In genomic region chr1:131970661-131971520, GRCm38 (mm10) we compare ENCODE assay signal across 8 mouse cellular contexts. TPM values are rescaled to one million over a fixed set of nuclear protein-coding genes. Genes with fewer than 3 reads are reported as not detected.
DNase-seq lines count a peak whose midpoint lies in the region; ATAC-seq and TF ChIP-seq lines count a peak whose summit lies in the region.

No protein-coding gene starts in this region.

- TF ChIP-seq EP300 in ES-Bruce4 (IDR thresholded peaks at IDR 0.05; ENCODE audit: insufficient read depth, low read depth, low read length), result peak; percentile 55; the same call in 1 of the 2 replicates

- no peaks in the 10 kb centered on the region for H3K36me3 ChIP-seq in heart, embryonic 12.5 days
- H3K36me3 ChIP-seq in ES-Bruce4 (ENCODE audit: control insufficient read depth, insufficient read depth, low read length, poor library complexity, severe bottlenecking), result no peaks in the 10 kb centered on the region
- no peaks in the 10 kb centered on the region for H3K36me3 ChIP-seq in forebrain, postnatal 0 days (ENCODE audit: insufficient read depth)

- ATAC-seq in heart, embryonic 12.5 days (ENCODE audit: insufficient number of reproducible peaks, low FRiP score), result no peak
- peak; percentile 27; the same call in 1 of the 2 replicates for ATAC-seq in forebrain, postnatal 0 days

- peaks cover 37% of the 10 kb centered on the region for H3K4me1 ChIP-seq in heart, embryonic 12.5 days (replicated peaks)
- H3K4me1 ChIP-seq in ES-Bruce4 (ENCODE audit: control insufficient read depth, insufficient read depth, low read length), result peaks cover 6% of the 10 kb centered on the region
- H3K4me1 ChIP-seq in forebrain, postnatal 0 days (ENCODE audit: insufficient read depth), result no peaks in the 10 kb centered on the region

- H3K27me3 ChIP-seq in heart, embryonic 12.5 days (replicated peaks), result peaks cover 69% of the 10 kb centered on the region
- H3K27me3 ChIP-seq in ES-Bruce4 (ENCODE audit: control insufficient read depth, insufficient read depth, low read length, poor library complexity, severe bottlenecking), result no peaks in the 10 kb centered on the region
- no peaks in the 10 kb centered on the region for H3K27me3 ChIP-seq in forebrain, postnatal 0 days (ENCODE audit: insufficient read depth, low read length)

- no peaks in the 10 kb centered on the region for H3K9me3 ChIP-seq in heart, embryonic 12.5 days (replicated peaks)
- no peaks in the 10 kb centered on the region for H3K9me3 ChIP-seq in ES-Bruce4 (replicated peaks; ENCODE audit: control insufficient read depth, insufficient read depth, low read length, poor library complexity, severe bottlenecking)
- no peaks in the 10 kb centered on the region for H3K9me3 ChIP-seq in forebrain, postnatal 0 days (ENCODE audit: low read length)

- TF ChIP-seq CTCF in ES-Bruce4 (IDR thresholded peaks at IDR 0.05; ENCODE audit: low read depth, low read length), result no peak
- TF ChIP-seq CTCF in forebrain, postnatal 0 days (IDR thresholded peaks at IDR 0.05; ENCODE audit: low read depth), result no peak

- H3K27ac ChIP-seq in heart, embryonic 12.5 days (ENCODE audit: poor library complexity, severe bottlenecking), result no peak overlapping the region
- H3K27ac ChIP-seq in ES-Bruce4 (ENCODE audit: insufficient read depth, low read length), result no peak overlapping the region
- no peak overlapping the region for H3K27ac ChIP-seq in forebrain, postnatal 0 days (ENCODE audit: low read depth, low read length)

- intact Hi-C loops in heart, postnatal 14 days (cut with DNase I), result no loop called here

- peak overlapping the region; percentile 44; the same call in 1 of the 2 replicates for H3K9ac ChIP-seq in heart, embryonic 12.5 days
- no peak overlapping the region for H3K9ac ChIP-seq in ES-Bruce4 (ENCODE audit: low read depth, poor library complexity, severe bottlenecking)
- no peak overlapping the region for H3K9ac ChIP-seq in forebrain, postnatal 0 days

- DNase-seq in heart, postnatal 14 days, result no peak
- DNase-seq in forebrain, postnatal 0 days, result no peak
- peak; percentile 82 for DNase-seq in mesoderm, embryonic 11.5 days (ENCODE audit: low read depth, low spot score)
- no peak for DNase-seq in layer of hippocampus, adult 18-20 months (ENCODE audit: low spot score in 2 of 2)
- no peak for DNase-seq in frontal cortex, postnatal 36 days (ENCODE audit: low spot score in 2 of 2)
- no peak for DNase-seq in MN1 (ENCODE audit: low spot score)

- H3K4me2 ChIP-seq in heart, embryonic 12.5 days, result peak overlapping the region; percentile 54
- no peak overlapping the region for H3K4me2 ChIP-seq in forebrain, postnatal 0 days (ENCODE audit: low read depth)

- peak overlapping the region; percentile 7; the same call in 1 of the 2 replicates for H3K4me3 ChIP-seq in heart, embryonic 12.5 days
- H3K4me3 ChIP-seq in ES-Bruce4 (ENCODE audit: low read depth, low read length), result no peak overlapping the region
- no peak overlapping the region for H3K4me3 ChIP-seq in forebrain, postnatal 0 days (ENCODE audit: low read depth, low read length)

- 11% methylated on average over 16 of the region's 16 CpGs for WGBS in heart, embryonic 12.5 days
- 9% methylated on average over 15 of the region's 16 CpGs for WGBS in forebrain, postnatal 0 days

- no peak for TF ChIP-seq POLR2A in ES-Bruce4 (IDR thresholded peaks at IDR 0.05; ENCODE audit: insufficient read depth, low read length)

RNA-seq across cellular contexts. Expression of gene Slc45a3, which starts 8.1 kb away (rescaled TPM):
- polyA plus RNA-seq in heart, embryonic 12.5 days (2016; fragmentation: Nextera tagmentation; extraction: Ambion mirVana), result 1.7 and 2.0 TPM in 2 replicates
- 1 to 10 TPM; 6.1 to 8.2 TPM for total RNA-seq in heart, postnatal 14 days (2021)
- 3.3 and 3.9 TPM in 2 replicates for polyA plus RNA-seq in ES-Bruce4 (2011; ENCODE audit: insufficient read depth, insufficient read length, low read depth, missing spikeins)
- total RNA-seq in forebrain, postnatal 0 days (2014; rRNA removed), result 0.85 and 0.86 TPM in 2 replicates
- polyA plus RNA-seq in forebrain, postnatal 0 days (2015; fragmentation: Nextera tagmentation; extraction: Ambion mirVana), result 0.69 and 0.78 TPM in 2 replicates
- total RNA-seq in layer of hippocampus, adult 18-20 months (2021), result under 1 TPM; 0.72 to 0.89 TPM

RNA-seq across cellular contexts. Expression of gene Elk4, which starts 36.5 kb away (rescaled TPM):
- 19.9 and 21.0 TPM in 2 replicates for polyA plus RNA-seq in heart, embryonic 12.5 days (2016; fragmentation: Nextera tagmentation; extraction: Ambion mirVana)
- 100 to 1,000 TPM; 105 to 111 TPM for total RNA-seq in heart, postnatal 14 days (2021)
- polyA plus RNA-seq in ES-Bruce4 (2011; ENCODE audit: insufficient read depth, insufficient read length, low read depth, missing spikeins), result 33.7 and 46.6 TPM in 2 replicates
- 18.6 and 25.5 TPM in 2 replicates for total RNA-seq in forebrain, postnatal 0 days (2014; rRNA removed)
- polyA plus RNA-seq in forebrain, postnatal 0 days (2015; fragmentation: Nextera tagmentation; extraction: Ambion mirVana), result 8.0 and 8.2 TPM in 2 replicates
- 10 to 100 TPM; 55.3 to 64.3 TPM for total RNA-seq in layer of hippocampus, adult 18-20 months (2021)
